Mouse (Mus musculus): ENCODE data around the gene Vmp1. TPM values are rescaled to one million over a fixed set of nuclear protein-coding genes. Genes with fewer than 3 reads are reported as not detected.

Gene Vmp1
- polyA plus RNA-seq, 1 experiment = 157 TPM

DNA sequence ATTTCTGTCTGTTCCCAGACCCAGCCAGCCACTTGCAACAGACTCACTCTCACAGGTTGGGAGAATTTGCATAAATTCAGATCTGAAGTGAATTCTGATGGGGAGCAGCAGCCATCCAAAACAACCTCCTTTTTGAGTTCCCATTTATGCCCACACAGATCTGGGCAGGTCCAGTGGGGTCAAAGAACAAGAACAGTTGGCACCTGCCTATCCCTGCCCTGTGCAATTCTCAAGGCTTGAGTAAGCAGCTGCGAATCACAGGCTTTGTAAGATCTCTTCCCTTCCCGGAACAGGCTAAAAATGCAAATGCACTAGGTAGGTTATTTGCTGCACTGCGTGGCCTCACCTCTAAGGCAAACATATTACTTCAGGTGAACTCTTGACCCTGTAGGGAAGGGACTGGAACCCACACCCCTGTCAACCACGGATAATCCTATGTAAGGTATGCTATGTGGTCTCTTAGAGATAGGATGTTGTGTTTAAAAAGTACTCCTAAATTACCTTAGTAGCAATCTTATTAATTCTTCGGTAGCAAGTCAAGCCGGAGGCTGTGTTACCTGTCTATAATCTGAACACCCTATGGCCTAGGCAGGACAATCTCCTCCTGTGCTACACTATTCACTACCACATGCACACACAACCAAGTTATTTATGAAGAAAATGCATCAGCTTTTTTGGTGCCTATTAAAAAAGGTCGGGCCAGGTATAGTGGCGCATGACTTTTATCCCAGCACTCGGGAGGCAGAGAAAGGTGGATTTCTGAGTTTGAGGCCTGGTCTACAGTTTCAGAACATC lies 103.1 kb downstream of the Vmp1 start:
- peaks cover 29% of the 10 kb centered on the region for H3K36me3 ChIP-seq (ENCODE audit: control insufficient read depth, insufficient read depth)
- no peak overlapping the region for H3K4me3 ChIP-seq (ENCODE audit: insufficient read depth, poor library complexity, severe bottlenecking)
- TF ChIP-seq MYOD1 (IDR thresholded peaks at IDR 0.05; ENCODE audit: control insufficient read depth, insufficient read length, low read depth) (peak; percentile 50), CTCF (IDR thresholded peaks at IDR 0.05; ENCODE audit: control insufficient read depth, insufficient read depth, insufficient read length) (no peak)
- H3ac ChIP-seq (ENCODE audit: control insufficient read depth, insufficient read length, low read depth) = no peak overlapping the region
- peaks cover 37% of the 10 kb centered on the region for H3K79me2 ChIP-seq (ENCODE audit: control insufficient read depth, insufficient read depth)
- peaks cover 31% of the 10 kb centered on the region for H3K79me3 ChIP-seq (ENCODE audit: low read depth)
- H3K27me3 ChIP-seq (ENCODE audit: control insufficient read depth, insufficient read depth, insufficient read length) = no peaks in the 10 kb centered on the region

- Histone ChIP-seq H3K36me3 (ENCODE audit: control insufficient read depth, insufficient read depth) (peaks cover 22% of the 10 kb centered on the region), H3K4me3 (ENCODE audit: insufficient read depth, poor library complexity, severe bottlenecking) (no peak overlapping the region), H3K79me3 (ENCODE audit: low read depth) (peaks cover 24% of the 10 kb centered on the region), H3K27me3 (ENCODE audit: control insufficient read depth, insufficient read depth, insufficient read length) (no peaks in the 10 kb centered on the region), H3K79me2 (ENCODE audit: control insufficient read depth, insufficient read depth) (peaks cover 30% of the 10 kb centered on the region), H3ac (ENCODE audit: control insufficient read depth, insufficient read length, low read depth) (no peak overlapping the region)
- TF ChIP-seq FOSL1 (IDR thresholded peaks at IDR 0.05; ENCODE audit: insufficient read depth, low read length, poor library complexity, severe bottlenecking) = no peak
- TF ChIP-seq CTCF (IDR thresholded peaks at IDR 0.05; ENCODE audit: control insufficient read depth, insufficient read depth, insufficient read length) = no peak
- TF ChIP-seq CEBPB (IDR thresholded peaks at IDR 0.05; ENCODE audit: low read depth) = peak; percentile 39
- peak; percentile 19 for TF ChIP-seq MAX (IDR thresholded peaks at IDR 0.05)
- no peak for TF ChIP-seq MYOD1 (IDR thresholded peaks at IDR 0.05; ENCODE audit: control insufficient read depth, insufficient read length, low read depth)
- TF ChIP-seq MYOG (IDR thresholded peaks at IDR 0.05; ENCODE audit: control insufficient read depth, extremely low read depth, insufficient read length) = no peak
- no peak for TF ChIP-seq USF1 (IDR thresholded peaks at IDR 0.05; ENCODE audit: low read depth)
Observed at GRCm38 (mm10) chr11:86579731-86580318, 103.8 kb downstream of the Vmp1 start.

DNA sequence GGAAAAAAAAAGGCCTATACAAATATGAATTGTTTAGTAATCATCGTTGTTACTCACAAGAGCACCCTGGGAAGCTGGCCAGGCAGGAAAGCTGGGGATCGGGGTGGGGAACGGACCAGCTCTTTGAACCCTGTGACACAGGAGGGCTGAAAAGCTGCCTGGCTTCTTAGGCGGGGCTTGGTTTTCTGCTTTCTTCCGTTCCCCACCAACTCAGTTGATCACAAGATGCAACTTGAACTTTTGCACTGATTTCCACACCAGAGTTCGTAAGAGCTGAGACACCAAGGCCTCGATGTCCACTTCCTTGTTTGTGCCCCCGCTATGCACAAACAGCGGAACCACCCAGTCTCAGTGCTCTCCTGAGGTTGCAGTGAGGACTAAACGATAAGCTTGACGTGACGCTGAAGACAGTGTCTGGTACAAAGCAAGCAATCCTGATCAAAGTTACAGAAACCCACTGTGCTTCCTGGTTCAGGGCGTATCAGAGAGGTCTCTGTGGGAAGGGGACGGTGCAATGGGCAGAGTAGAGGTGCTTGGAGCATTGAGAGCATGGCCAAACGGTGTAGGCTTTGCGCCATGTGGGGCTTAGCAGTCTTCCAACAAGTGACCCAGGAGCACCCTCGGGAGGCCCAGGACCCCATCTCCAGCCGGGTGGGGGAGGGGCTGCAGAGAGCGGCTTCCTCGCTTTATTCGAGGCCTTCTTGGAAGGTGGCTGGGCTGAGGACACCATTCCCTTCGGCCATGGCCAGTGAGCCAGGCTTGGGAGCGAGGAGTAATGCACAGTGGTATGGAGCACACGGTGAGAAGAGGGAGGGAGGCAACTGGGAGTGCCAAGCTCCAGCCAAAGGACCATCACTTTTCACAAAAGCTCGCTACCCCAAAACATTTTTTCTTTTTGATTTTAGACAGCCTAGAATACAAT lies 104.6 kb downstream of the Vmp1 start:
- Histone ChIP-seq H3K27me3 (ENCODE audit: control insufficient read depth, insufficient read depth, insufficient read length) (no peaks in the 10 kb centered on the region), H3K4me3 (ENCODE audit: insufficient read depth, poor library complexity, severe bottlenecking) (no peak overlapping the region), H3K36me3 (ENCODE audit: control insufficient read depth, insufficient read depth) (peaks cover 14% of the 10 kb centered on the region), H3ac (ENCODE audit: control insufficient read depth, insufficient read length, low read depth) (peak overlapping the region; percentile 46), H3K79me2 (ENCODE audit: control insufficient read depth, insufficient read depth) (peaks cover 23% of the 10 kb centered on the region), H3K79me3 (ENCODE audit: low read depth) (peaks cover 16% of the 10 kb centered on the region)
- TF ChIP-seq MYOD1 (IDR thresholded peaks at IDR 0.05; ENCODE audit: control insufficient read depth, insufficient read length, low read depth) = peak; percentile 15
- TF ChIP-seq CTCF (IDR thresholded peaks at IDR 0.05; ENCODE audit: control insufficient read depth, insufficient read depth, insufficient read length) = no peak
- peak; percentile 36 for TF ChIP-seq CEBPB (IDR thresholded peaks at IDR 0.05; ENCODE audit: low read depth)
- no peak for TF ChIP-seq MYOG (IDR thresholded peaks at IDR 0.05; ENCODE audit: control insufficient read depth, extremely low read depth, insufficient read length)

DNA sequence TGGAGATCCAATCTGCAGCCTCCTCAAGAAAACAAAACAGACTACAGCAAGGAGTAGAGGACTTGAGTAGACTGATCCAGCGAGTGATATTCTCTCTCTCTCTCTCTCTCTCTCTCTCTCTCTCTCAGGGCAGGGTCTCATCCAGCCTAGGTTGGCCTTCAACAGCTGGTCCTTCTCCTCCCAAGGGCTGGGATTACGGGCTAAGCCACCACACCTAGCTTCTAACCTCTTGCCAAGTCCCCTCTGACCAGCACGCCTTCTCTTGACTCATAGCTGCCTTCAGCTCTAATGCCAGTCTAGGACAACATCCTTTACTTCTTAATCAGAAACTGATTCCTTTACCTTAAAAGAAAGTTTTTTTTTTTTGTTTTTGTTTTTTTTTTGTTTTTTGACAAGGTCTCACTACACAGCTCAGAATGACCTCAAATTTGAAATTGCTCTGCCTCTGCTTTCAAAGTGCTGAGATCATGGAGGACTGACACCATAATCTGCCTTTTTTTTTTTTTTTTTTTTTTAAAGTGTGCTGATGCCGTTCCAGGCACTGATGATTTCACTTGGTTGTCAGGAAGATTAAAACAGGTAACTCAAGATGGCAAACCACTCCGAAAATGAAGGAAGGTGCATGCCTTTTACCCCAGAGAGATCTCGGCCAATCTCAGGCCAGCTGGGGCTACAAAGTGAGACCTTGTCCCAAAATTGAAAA lies 105.4 kb downstream of the Vmp1 start:
- no peak overlapping the region for H3K4me3 ChIP-seq (ENCODE audit: insufficient read depth, poor library complexity, severe bottlenecking)
- H3K36me3 ChIP-seq (ENCODE audit: control insufficient read depth, insufficient read depth) = peaks cover 6% of the 10 kb centered on the region
- H3K79me2 ChIP-seq (ENCODE audit: control insufficient read depth, insufficient read depth) = peaks cover 15% of the 10 kb centered on the region
- H3ac ChIP-seq (ENCODE audit: control insufficient read depth, insufficient read length, low read depth) = peak overlapping the region; percentile 46
- peaks cover 9% of the 10 kb centered on the region for H3K79me3 ChIP-seq (ENCODE audit: low read depth)
- H3K27me3 ChIP-seq (ENCODE audit: control insufficient read depth, insufficient read depth, insufficient read length) = no peaks in the 10 kb centered on the region
- TF ChIP-seq MYOD1 (IDR thresholded peaks at IDR 0.05; ENCODE audit: control insufficient read depth, insufficient read length, low read depth) (peak; percentile 75), MYOG (IDR thresholded peaks at IDR 0.05; ENCODE audit: control insufficient read depth, extremely low read depth, insufficient read length) (no peak), MAX (IDR thresholded peaks at IDR 0.05) (peak; percentile 36), USF1 (IDR thresholded peaks at IDR 0.05; ENCODE audit: low read depth) (no peak)

- TF ChIP-seq CEBPB (IDR thresholded peaks at IDR 0.05; ENCODE audit: low read depth) (no peak), MYOG (IDR thresholded peaks at IDR 0.05; ENCODE audit: control insufficient read depth, extremely low read depth, insufficient read length) (no peak), MYOD1 (IDR thresholded peaks at IDR 0.05; ENCODE audit: control insufficient read depth, insufficient read length, low read depth) (peak; percentile 80), MAX (IDR thresholded peaks at IDR 0.05) (no peak), FOSL1 (IDR thresholded peaks at IDR 0.05; ENCODE audit: insufficient read depth, low read length, poor library complexity, severe bottlenecking) (peak; percentile 47), CTCF (IDR thresholded peaks at IDR 0.05; ENCODE audit: control insufficient read depth, insufficient read depth, insufficient read length) (no peak), USF1 (IDR thresholded peaks at IDR 0.05; ENCODE audit: low read depth) (peak; percentile 24)
- no peak overlapping the region for H3ac ChIP-seq (ENCODE audit: control insufficient read depth, insufficient read length, low read depth)
- H3K79me3 ChIP-seq (ENCODE audit: low read depth) = no peaks in the 10 kb centered on the region
- H3K79me2 ChIP-seq (ENCODE audit: control insufficient read depth, insufficient read depth) = peaks cover 4% of the 10 kb centered on the region
- H3K36me3 ChIP-seq (ENCODE audit: control insufficient read depth, insufficient read depth) = no peaks in the 10 kb centered on the region
- H3K27me3 ChIP-seq (ENCODE audit: control insufficient read depth, insufficient read depth, insufficient read length) = no peaks in the 10 kb centered on the region
- H3K4me3 ChIP-seq (ENCODE audit: insufficient read depth, poor library complexity, severe bottlenecking) = no peak overlapping the region
Observed at GRCm38 (mm10) chr11:86577231-86577630, 106.4 kb downstream of the Vmp1 start.

Measured in C2C12 (cell line).